Mouse (Mus musculus) retina, embryonic 14.5 days (tissue): ENCODE measurements around the gene Rasgef1b.

ENCODE experiments used
- DNase-seq: peaks from one replicate; pipeline ENCODE4 v3.0.0-alpha.2; 2015; ENCODE audit warnings: low spot score

Gene Rasgef1b

DNA sequence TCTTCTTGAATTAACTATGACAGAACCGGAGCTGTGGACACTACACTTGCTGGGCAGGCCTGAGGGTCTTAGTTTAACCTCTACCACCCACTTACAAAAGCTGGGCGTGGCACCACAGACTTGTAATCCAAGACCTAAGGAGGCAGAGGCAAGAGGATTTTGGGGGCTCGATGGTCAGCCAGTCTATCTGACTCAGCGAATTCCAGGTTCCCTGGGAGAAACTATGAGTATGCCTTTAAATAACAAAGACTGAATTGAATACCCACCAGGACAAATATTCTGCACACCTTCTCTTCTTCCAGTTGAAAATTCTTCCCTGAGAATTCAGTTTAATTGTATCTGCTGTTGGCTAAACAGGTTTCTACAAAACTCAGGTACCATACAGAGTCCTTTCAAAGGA lies 440.6 kb downstream of the Rasgef1b start:
- no peak for DNase-seq

GRCm38 (mm10) chr5:99287647-99288185 lies 441.1 kb downstream of the Rasgef1b start:
- DNase-seq, result no peak

- no peak for DNase-seq
Measured at GRCm38 (mm10) chr5:99286575-99286974, 442.3 kb downstream of the Rasgef1b start.

DNA sequence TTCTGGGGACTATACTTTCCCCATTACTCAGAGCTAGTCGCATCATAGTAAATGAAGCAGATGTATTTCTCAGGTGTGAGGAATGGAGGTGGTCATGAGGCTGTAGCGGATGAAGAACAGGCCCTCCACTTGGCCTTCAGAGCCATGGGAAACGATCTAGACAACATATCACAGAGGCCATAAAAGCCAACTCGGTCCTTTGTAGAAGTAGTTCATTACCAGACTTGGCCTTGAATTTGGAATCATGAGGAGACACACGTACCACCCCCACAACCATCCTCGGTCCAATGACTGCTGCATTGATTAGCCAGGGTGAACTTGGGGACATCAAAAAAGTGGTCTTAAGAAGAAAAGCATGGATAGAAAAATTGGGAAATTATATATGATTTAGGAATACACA lies 442.8 kb downstream of the Rasgef1b start:
- no peak for DNase-seq

DNA sequence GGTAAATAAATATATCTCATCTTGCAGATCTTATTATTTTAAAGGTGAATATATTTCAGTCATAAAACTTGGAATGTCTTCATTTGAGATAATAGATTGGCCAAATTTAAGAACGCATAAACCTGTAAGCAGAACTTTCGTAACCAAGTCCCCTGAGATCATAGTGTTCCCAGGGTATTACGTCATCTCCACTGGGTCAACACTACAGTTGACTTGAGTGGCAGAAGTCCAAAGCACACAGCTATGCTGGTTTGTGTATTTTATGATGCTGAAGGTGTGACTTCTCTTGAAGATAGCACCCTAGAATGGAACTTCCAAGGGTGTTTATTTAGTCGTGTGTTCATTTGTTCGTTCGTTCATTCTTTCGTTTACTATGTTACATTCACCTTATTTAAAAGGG lies 444.5 kb downstream of the Rasgef1b start:
- DNase-seq, result no peak

GRCm38 (mm10) chr5:99283636-99284035 lies 445.2 kb downstream of the Rasgef1b start:
- no peak for DNase-seq

- DNase-seq, result no peak
Measured at GRCm38 (mm10) chr5:99280536-99280935, 448.3 kb downstream of the Rasgef1b start.

DNA sequence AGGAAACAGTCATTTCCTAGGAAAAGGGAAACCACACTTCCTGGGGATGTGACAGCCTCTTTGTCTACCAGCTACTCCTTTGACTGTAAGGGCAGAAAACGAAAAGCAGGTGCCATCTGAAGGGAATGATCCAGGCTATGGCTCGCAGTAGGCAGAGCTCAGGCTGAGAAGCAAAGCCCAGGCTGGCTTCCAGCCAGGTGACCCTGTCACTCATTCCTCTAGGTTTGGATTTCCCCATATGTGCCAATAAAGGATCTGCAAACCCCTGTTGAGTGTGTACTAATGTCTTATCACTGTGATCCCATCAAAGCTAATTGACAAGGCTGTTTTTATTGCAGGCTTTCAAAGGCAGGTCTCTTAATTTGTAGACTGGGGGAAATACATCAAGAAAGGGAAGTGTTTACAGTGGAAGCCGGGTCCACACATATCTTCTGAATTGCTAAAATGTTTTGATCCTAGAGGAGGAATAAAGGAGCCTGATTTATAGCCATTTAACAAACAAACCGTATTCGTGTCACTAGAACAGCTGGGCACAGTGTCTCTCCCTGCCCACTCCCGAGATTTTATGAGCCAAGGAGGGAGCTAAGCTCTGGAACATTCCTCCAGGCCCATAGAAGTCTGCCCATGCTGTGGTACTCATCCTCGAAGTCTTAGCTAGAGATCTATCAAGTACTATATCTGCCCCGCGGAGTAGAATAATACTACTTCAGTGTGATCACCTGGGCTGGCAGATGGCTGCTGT lies 449.7 kb downstream of the Rasgef1b start:
- no peak for DNase-seq

GRCm38 (mm10) chr5:99278364-99278763 lies 450.5 kb downstream of the Rasgef1b start:
- no peak for DNase-seq

DNA sequence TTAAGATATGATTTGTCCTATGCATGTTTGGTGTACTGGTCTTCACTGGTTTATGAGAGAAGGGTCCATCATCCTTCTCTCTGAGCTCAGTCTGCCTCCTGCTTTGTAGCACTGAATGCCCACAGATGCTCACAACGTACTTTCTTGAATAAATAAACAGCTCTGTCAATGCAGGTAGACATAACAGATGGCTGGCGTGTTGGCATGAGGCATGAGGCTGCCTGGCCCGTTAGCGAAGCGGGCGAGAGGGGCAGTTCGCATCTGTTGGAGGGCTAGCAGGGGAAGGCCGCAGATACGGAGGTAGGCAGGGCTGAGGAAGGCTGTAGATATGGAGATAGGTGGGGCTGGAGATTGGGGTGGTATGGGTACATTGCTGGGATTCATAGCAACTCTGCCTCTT lies 451.3 kb downstream of the Rasgef1b start:
- no peak for DNase-seq

DNA sequence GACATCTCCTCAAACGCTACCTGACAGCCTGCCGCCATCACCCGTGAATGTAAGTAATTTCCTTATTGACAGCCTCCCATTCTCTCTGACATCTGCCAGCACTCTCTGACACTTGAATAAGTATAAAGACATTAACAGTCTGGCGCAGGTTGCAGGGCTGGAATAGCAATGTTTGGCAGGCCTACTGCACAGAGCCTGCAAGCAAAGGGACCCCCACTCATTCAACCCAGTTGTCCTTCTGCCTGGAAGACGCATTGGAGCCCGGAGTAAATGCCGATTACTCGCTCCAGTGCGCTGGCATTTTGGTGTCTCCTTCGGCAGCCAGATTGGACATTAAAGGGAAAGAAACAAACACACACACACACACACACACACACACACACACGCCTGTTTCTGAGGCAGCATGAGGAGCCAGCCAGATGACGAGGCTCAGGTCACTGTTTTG lies 454.7 kb downstream of the Rasgef1b start:
- peak; percentile 84 for DNase-seq

DNA sequence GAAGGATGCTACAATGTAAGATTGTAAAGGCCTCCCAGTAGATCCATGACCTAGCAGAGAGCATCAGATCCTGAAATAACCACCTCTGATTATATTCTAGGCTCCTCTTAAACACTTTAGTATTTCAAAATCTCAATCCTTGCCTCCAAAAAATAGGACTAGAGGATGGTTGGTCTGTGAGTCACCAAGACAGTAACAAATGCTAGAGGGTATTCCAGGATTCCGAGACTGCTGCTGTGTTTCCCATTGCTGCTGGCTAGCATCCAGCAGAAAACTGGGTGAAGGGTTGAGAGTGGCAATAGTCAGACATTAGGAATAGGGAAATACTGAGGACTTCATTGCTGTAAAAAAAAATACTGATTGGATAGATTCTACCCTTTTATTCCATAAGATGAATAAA lies 457.3 kb downstream of the Rasgef1b start:
- DNase-seq, result no peak

DNA sequence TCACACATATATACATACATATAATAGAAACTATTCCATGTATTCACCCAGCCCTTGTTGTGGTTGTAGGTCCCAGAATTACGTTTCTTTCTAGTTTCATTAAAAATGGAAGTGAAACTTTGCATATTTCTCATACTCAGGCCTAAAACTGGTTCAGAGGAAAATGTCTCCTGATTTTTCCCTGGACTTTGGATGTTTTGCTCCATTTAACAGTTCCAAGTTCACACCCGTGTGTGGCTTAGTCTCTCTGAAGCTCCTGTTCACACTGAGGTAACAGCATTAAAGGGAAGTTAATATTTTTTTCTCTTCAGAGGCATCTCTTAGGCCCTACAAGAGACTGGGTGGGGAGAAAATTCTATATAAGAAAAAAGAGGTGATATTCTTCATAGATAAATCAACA lies 459.7 kb downstream of the Rasgef1b start:
- DNase-seq, result no peak

- no peak for DNase-seq
Measured at GRCm38 (mm10) chr5:99267338-99267737, 461.5 kb downstream of the Rasgef1b start.

- no peak for DNase-seq
Measured at GRCm38 (mm10) chr5:99266301-99266700, 462.6 kb downstream of the Rasgef1b start.

DNA sequence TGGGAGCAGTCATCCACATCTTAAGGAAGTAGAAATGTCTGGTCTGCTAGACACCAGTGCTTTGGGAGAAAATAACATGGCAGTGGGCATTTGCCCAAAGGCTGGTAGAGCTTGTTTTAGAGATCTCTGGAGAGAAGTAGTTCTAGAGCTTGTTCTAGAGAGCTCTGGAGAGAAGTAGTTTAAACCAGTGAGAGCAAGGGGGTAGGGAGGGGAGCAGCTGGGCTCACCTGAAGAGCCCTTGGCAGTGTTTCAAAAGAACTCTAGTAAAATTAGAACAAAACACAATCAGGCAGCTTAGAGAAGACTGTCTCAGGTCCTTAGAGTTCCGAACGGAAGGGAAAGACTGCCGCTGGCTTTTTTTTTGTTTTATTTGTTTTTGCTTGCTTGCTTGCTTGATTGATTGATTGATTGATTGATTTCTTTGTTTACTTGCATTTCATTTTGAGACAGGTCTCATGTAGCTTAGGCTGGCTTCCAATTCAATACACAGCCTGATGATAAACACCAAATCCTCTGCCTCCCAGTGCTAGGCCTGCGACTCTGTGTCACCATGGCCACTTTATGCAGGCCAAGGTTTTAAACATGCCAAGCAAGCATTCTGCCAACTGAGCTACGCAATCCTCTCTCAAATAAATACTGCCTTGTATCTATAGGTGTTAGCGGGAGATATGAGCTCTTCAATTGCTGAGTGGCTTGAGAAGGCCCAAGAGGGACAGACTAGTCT lies 466.5 kb downstream of the Rasgef1b start:
- no peak for DNase-seq

- no peak for DNase-seq
Measured at GRCm38 (mm10) chr5:99261121-99261724, 467.6 kb downstream of the Rasgef1b start.

DNA sequence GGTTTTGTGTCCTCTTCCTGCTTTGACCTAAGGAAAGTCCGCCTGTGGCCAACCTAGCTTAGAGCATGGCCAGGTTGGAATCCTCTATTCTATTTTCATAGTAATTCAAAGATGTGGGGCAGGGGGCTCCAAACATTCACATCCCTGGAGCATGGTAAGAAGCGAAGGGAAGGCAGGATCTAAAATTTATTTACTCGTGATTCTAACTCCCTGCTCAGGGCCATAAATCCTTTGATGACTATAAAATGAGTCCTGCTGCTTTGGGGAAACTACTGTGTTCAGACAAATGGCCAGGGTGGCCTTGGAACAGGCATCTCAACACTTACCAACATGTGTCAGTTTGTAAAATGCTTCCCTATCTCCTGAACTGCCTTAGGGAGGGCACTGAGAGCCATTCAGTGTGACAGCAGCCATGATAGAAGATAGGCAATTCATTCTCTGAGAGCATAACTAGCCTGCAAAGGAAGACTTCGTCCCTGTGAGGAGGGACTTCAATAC lies 470.8 kb downstream of the Rasgef1b start:
- no peak for DNase-seq

- DNase-seq, result peak; percentile 96
Measured at GRCm38 (mm10) chr5:99252203-99253135, 476.4 kb downstream of the Rasgef1b start.

DNA sequence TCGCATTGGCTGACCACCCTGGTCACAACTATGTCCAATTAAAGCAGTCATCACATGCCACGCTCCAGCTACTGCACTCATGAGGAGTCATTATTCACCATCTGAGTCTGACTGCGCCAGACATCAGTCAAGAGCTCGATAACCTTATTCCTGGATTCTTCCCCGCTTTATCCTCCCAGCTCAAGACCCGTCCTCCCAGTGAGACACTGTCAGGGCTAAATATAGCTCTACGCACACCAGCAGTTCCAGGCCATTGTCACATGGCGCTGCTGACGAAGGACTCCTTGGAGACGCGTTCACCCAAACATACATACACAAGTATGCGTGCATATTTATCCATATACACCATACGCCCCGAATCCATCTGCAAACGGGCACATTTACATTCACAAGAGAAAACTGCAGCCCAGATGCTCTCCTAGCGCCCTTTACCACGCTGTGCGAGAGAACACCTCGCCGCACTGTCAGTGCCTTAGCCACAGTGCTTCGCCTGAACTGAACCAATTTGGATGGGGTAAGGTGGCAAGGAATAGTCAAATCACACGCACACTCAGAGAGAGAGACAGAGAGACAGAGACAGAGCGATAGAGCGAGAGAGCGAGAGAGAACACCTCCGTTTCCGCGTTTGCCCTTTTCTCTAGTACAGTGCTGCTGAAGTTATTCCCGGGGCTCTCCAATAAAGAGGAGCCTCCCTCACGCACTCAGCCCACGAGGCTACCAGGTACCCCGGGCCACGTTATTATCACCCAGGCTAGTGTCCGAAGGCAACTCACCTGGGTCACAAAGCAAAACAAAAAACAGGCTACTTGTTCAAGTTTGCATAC lies 477.3 kb downstream of the Rasgef1b start:
- DNase-seq, result peak; percentile 68

DNA sequence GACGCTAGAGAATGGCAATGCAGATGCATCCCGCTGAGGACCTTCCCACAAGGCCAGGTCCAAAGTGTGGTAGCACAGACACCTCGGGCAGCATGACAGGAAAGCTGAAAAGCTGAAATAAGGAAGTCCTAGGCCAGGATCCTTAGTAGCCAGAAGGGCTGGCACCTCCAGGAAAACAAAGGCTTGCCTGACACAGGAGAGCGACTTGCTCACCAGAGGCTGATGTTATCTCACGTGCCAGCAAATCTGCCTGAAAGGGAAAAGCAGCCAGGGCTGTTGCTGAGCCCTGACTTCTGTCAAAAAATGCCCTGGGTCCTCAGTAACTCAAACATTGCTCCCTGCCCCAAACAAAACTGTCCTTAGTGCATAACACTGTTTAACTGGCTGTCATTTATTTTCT lies 478.0 kb downstream of the Rasgef1b start:
- no peak for DNase-seq
